Mouse (Mus musculus) MEL (cell line): ENCODE results near the gene Eapp. TPM values are rescaled to one million over a fixed set of nuclear protein-coding genes. Genes with fewer than 3 reads are reported as not detected.

Source experiments
- DNase-seq: peaks from one replicate; pipeline ENCODE4 v3.0.0; 2011; ENCODE audit warnings: low read depth, low spot score
- H3K27ac ChIP-seq: 2 replicates; pipeline ENCODE4 v1.5.1; 2012; ENCODE audit warnings: low read depth, mild to moderate bottlenecking, control low read depth, low read length, moderate library complexity; ENCODE audit not compliant: control insufficient read depth
- H3K27me3 ChIP-seq, 2 experiments: fragments of 150-350 bp in 1 of 2; sonication (generic) in 1 of 2; 2 replicates each; pipeline ENCODE4 v1.6.1; 2012; ENCODE audit warnings: low read length in 2 of 2, mild to moderate bottlenecking in 2 of 2, improper control_type of control experiment in 1 of 2, moderate library complexity in 1 of 2; ENCODE audit not compliant: insufficient read depth in 2 of 2, control insufficient read depth in 1 of 2
- H3K36me3 ChIP-seq, 2 experiments: 2 replicates each; pipeline ENCODE4 v1.6.1; 2012 to 2014; ENCODE audit warnings: low read length in 2 of 2, improper control_type of control experiment in 1 of 2, inconsistent platforms in 1 of 2, mild to moderate bottlenecking in 1 of 2; ENCODE audit not compliant: insufficient read depth in 2 of 2, control insufficient read depth in 1 of 2
- H3K4me1 ChIP-seq, 2 experiments: fragments of 150-350 bp in 1 of 2; sonication (generic) in 1 of 2; 2 replicates each; pipeline ENCODE4 v1.6.1; 2012; ENCODE audit warnings: low read length in 2 of 2, improper control_type of control experiment in 1 of 2, mild to moderate bottlenecking in 1 of 2; ENCODE audit not compliant: insufficient read depth in 2 of 2, control insufficient read depth in 1 of 2
- H3K4me3 ChIP-seq, 2 experiments: fragments of 150-350 bp in 1 of 2; sonication (generic) in 1 of 2; 2 replicates each; pipeline ENCODE4 v1.5.1; 2012; ENCODE audit warnings: low read depth in 2 of 2, low read length in 2 of 2, mild to moderate bottlenecking in 2 of 2, moderate library complexity in 2 of 2, control low read depth in 1 of 2, improper control_type of control experiment in 1 of 2; ENCODE audit not compliant: control insufficient read depth in 1 of 2, insufficient read depth in 1 of 2
- H3K79me2 ChIP-seq: 2 replicates; pipeline ENCODE4 v1.6.1; 2012; ENCODE audit warnings: mild to moderate bottlenecking, low read length, moderate library complexity; ENCODE audit not compliant: control insufficient read depth, poor library complexity, insufficient read depth
- H3K9ac ChIP-seq: 2 replicates; pipeline ENCODE4 v1.6.1; 2012; ENCODE audit warnings: low read depth, mild to moderate bottlenecking, control low read depth, low read length, moderate library complexity; ENCODE audit not compliant: control insufficient read depth, poor library complexity, severe bottlenecking
- H3K9me3 ChIP-seq: fragments of 150-350 bp; sonication (generic); replicated peaks from 2 replicates; pipeline ENCODE4 v1.6.1; 2012; ENCODE audit warnings: mild to moderate bottlenecking, low read length, improper control_type of control experiment, moderate library complexity; ENCODE audit not compliant: insufficient read depth
- CHD2 ChIP-seq: IDR thresholded peaks from 2 replicates; pipeline ENCODE4 v1.6.1; 2011; ENCODE audit warnings: low read length, improper control_type of control experiment
- CTCF ChIP-seq, 3 experiments: IDR thresholded peaks in 2 of 3; conservative IDR thresholded peaks in 1 of 3; 2 replicates each; pipeline ENCODE4 v1.5.1; 2011 to 2012; ENCODE audit warnings: low read length in 3 of 3, low read depth in 2 of 3, mild to moderate bottlenecking in 2 of 3, improper control_type of control experiment in 1 of 3, inconsistent platforms in 1 of 3, mixed read lengths in 1 of 3, moderate library complexity in 1 of 3; ENCODE audit not compliant: control insufficient read depth in 1 of 3, insufficient read depth in 1 of 3, poor library complexity in 1 of 3, severe bottlenecking in 1 of 3
- E2F4 ChIP-seq: IDR thresholded peaks from 2 replicates; pipeline ENCODE4 v1.6.1; 2011; ENCODE audit warnings: low read depth, low read length, improper control_type of control experiment, borderline replicate concordance
- ELF1 ChIP-seq: IDR thresholded peaks from 2 replicates; pipeline ENCODE4 v1.6.1; 2014; ENCODE audit warnings: low read depth, mild to moderate bottlenecking, inconsistent platforms, low read length, improper control_type of control experiment, moderate library complexity
- EP300 ChIP-seq, 2 experiments: IDR thresholded peaks; 2 replicates each; pipeline ENCODE4 v1.6.1; 2011; ENCODE audit warnings: improper control_type of control experiment in 2 of 2, low read length in 2 of 2, low read depth in 1 of 2, mild to moderate bottlenecking in 1 of 2
- ETS1 ChIP-seq: IDR thresholded peaks from 2 replicates; pipeline ENCODE4 v1.6.1; 2012; ENCODE audit warnings: low read depth, mild to moderate bottlenecking, inconsistent platforms, low read length, improper control_type of control experiment, moderate library complexity
- GABPA ChIP-seq: IDR thresholded peaks from 2 replicates; pipeline ENCODE4 v1.6.1; 2012; ENCODE audit warnings: low read depth, mild to moderate bottlenecking, inconsistent platforms, low read length, improper control_type of control experiment, moderate library complexity
- JUND ChIP-seq: IDR thresholded peaks from 2 replicates; pipeline ENCODE4 v1.6.1; 2011; ENCODE audit warnings: low read depth, mild to moderate bottlenecking, improper control_type of control experiment, low read length
- KAT2A ChIP-seq: conservative IDR thresholded peaks from 2 replicates; pipeline ENCODE4 v1.6.1; 2012; ENCODE audit warnings: low read depth, low read length, improper control_type of control experiment, inconsistent platforms
- MAX ChIP-seq: IDR thresholded peaks from 2 replicates; pipeline ENCODE4 v1.6.1; 2011; ENCODE audit warnings: low read length, improper control_type of control experiment
- NELFE ChIP-seq: IDR thresholded peaks from 2 replicates; pipeline ENCODE4 v1.6.1; 2011; ENCODE audit warnings: low read depth, low read length, improper control_type of control experiment
- NRF1 ChIP-seq: IDR thresholded peaks from 2 replicates; pipeline ENCODE4 v1.6.1; 2014; ENCODE audit warnings: low read depth, mild to moderate bottlenecking, inconsistent platforms, low read length, improper control_type of control experiment, moderate library complexity; ENCODE audit not compliant: poor library complexity, insufficient read depth, severe bottlenecking
- POLR2AphosphoS2 ChIP-seq: IDR thresholded peaks from 2 replicates; pipeline ENCODE4 v1.6.1; 2011; ENCODE audit warnings: low read length, improper control_type of control experiment
- POLR2AphosphoS5 ChIP-seq: IDR thresholded peaks from 2 replicates; pipeline ENCODE4 v1.6.1; 2012; ENCODE audit warnings: low read depth, borderline replicate concordance, mild to moderate bottlenecking, inconsistent platforms, low read length, moderate library complexity, mixed read lengths
- RCOR1 ChIP-seq: IDR thresholded peaks from 2 replicates; pipeline ENCODE4 v1.6.1; 2012; ENCODE audit warnings: low read depth, mild to moderate bottlenecking, inconsistent platforms, low read length, improper control_type of control experiment
- SIN3A ChIP-seq: IDR thresholded peaks from 2 replicates; pipeline ENCODE4 v1.6.1; 2012; ENCODE audit warnings: low read length, improper control_type of control experiment, inconsistent platforms
- SMC3 ChIP-seq: IDR thresholded peaks from 2 replicates; pipeline ENCODE4 v1.6.1; 2011; ENCODE audit warnings: low read depth, low read length, improper control_type of control experiment
- TAL1 ChIP-seq: IDR thresholded peaks from 2 replicates; pipeline ENCODE4 v1.6.1; 2012; ENCODE audit warnings: mild to moderate bottlenecking, inconsistent platforms, low read length, moderate library complexity, mixed read lengths
- TBP ChIP-seq: IDR thresholded peaks from 2 replicates; pipeline ENCODE4 v1.8.0; 2011; ENCODE audit warnings: low read depth, low read length, improper control_type of control experiment
- UBTF ChIP-seq: IDR thresholded peaks from 2 replicates; pipeline ENCODE4 v1.6.1; 2012; ENCODE audit warnings: low read depth, mild to moderate bottlenecking, inconsistent platforms, low read length, improper control_type of control experiment, moderate library complexity, borderline replicate concordance; ENCODE audit not compliant: insufficient read depth
- USF2 ChIP-seq, 2 experiments: IDR thresholded peaks; 2 replicates each; pipeline ENCODE4 v1.6.1; 2011 to 2012; ENCODE audit warnings: improper control_type of control experiment in 2 of 2, low read length in 2 of 2, borderline replicate concordance in 1 of 2, inconsistent platforms in 1 of 2, low read depth in 1 of 2, mild to moderate bottlenecking in 1 of 2; ENCODE audit not compliant: insufficient read depth in 1 of 2
- ZC3H11A ChIP-seq: IDR thresholded peaks from 2 replicates; pipeline ENCODE4 v1.6.1; 2012; ENCODE audit warnings: low read depth, mild to moderate bottlenecking, inconsistent platforms, low read length, improper control_type of control experiment
- ZKSCAN1 ChIP-seq: IDR thresholded peaks from 2 replicates; pipeline ENCODE4 v1.6.1; 2012; ENCODE audit warnings: low read depth, mild to moderate bottlenecking, inconsistent platforms, low read length, improper control_type of control experiment, moderate library complexity
- ZNF384 ChIP-seq: IDR thresholded peaks from 2 replicates; pipeline ENCODE4 v1.6.1; 2012; ENCODE audit warnings: low read depth, mild to moderate bottlenecking, inconsistent platforms, low read length, improper control_type of control experiment
- polyA plus RNA-seq, 2 experiments: library from polyadenylated mRNA; stranded (reverse) in 1 of 2; unstranded in 1 of 2; fragments of >175 nt in 1 of 2; fragments of >200 nt in 1 of 2; gene quantifications; 2 replicates each; pipeline versions ENCODE4 v1.2.1 to v1.2.4; 2012; ENCODE audit warnings: low replicate concordance in 2 of 2, low read depth in 1 of 2; ENCODE audit not compliant: insufficient read length in 2 of 2, insufficient read depth in 1 of 2, missing spikeins in 1 of 2
- total RNA-seq: library from RNA; depleted of rRNA; stranded (reverse); fragments of 300-350 nt; gene quantifications from 2 replicates; pipeline ENCODE4 v1.2.3, GENCODE M21; 2012

Eapp gene
- total and polyA plus RNA-seq, 3 experiments = 50.4 to 50.7 TPM; not detected in 1

GRCm38 (mm10) chr12:54683182-54683581, 12.5 kb downstream of the Eapp start:
- peak; percentile 54 for DNase-seq
- no peaks in the 10 kb centered on the region for H3K27me3 ChIP-seq
- no peak overlapping the region for H3K27ac ChIP-seq
- TF ChIP-seq CTCF (IDR thresholded peaks at IDR 0.05 in 2 of 3, conservative IDR thresholded peaks at IDR 0.05 in 1 of 3; ENCODE audit: control insufficient read depth in 1 of 3, insufficient read depth in 1 of 3, low read depth in 2 of 3, low read length in 3 of 3, poor library complexity in 1 of 3, severe bottlenecking in 1 of 3) = peak; percentile 44 to 58 (median 50)
- TF ChIP-seq ELF1 = 0 out of 2 replicates have a peak, but pooled peaks have one; percentile 29
- TF ChIP-seq EP300 (IDR thresholded peaks at IDR 0.05; ENCODE audit: low read depth in 1 of 2, low read length in 2 of 2) = no peak
- no peak for TF ChIP-seq UBTF
- peak; percentile 22; the same call in 1 of the 2 replicates for TF ChIP-seq SMC3
- no peak for TF ChIP-seq TAL1
- TF ChIP-seq RCOR1 = no peak
- no peak for TF ChIP-seq E2F4
- TF ChIP-seq SIN3A = no peak
- no peak for TF ChIP-seq ZNF384
- TF ChIP-seq KAT2A = no peak
- no peak for TF ChIP-seq JUND
- TF ChIP-seq POLR2AphosphoS5 = no peak
- TF ChIP-seq, all 39 proteins: peak for 3
- no peak overlapping the region for H3K4me3 ChIP-seq
- no peaks in the 10 kb centered on the region for H3K79me2 ChIP-seq
- peaks cover 2 to 18% of the 10 kb centered on the region in 2 experiments for H3K36me3 ChIP-seq
- H3K4me1 ChIP-seq = no peaks in the 10 kb centered on the region; a peak in 1 of 4 replicates
- no peak overlapping the region for H3K9ac ChIP-seq
- no peaks in the 10 kb centered on the region for H3K9me3 ChIP-seq

- Histone ChIP-seq H3K4me3 (no peak overlapping the region), H3K36me3 (peaks cover 2 to 18% of the 10 kb centered on the region in 2 experiments), H3K9me3 (no peaks in the 10 kb centered on the region), H3K27ac (no peak overlapping the region), H3K9ac (no peak overlapping the region), H3K79me2 (no peaks in the 10 kb centered on the region), H3K4me1 (no peaks in the 10 kb centered on the region; a peak in 1 of 4 replicates), H3K27me3 (no peaks in the 10 kb centered on the region)
- TF ChIP-seq MAX (no peak), TAL1 (no peak), CHD2 (no peak), EP300 (IDR thresholded peaks at IDR 0.05; ENCODE audit: low read depth in 1 of 2, low read length in 2 of 2) (no peak), ETS1 (no peak), ELF1 (no peak), GABPA (no peak), USF2 (IDR thresholded peaks at IDR 0.05; ENCODE audit: borderline replicate concordance in 1 of 2, insufficient read depth in 1 of 2, low read depth in 1 of 2, low read length in 2 of 2) (no peak), TBP (no peak), KAT2A (no peak), RCOR1 (no peak), ZNF384 (no peak), NRF1 (no peak), ZKSCAN1 (no peak), ZC3H11A (no peak), E2F4 (no peak), NELFE (no peak), POLR2AphosphoS2 (no peak)
- DNase-seq = no peak
Observed at GRCm38 (mm10) chr12:54676709-54677108, 19.0 kb downstream of the Eapp start.
